Mouse (Mus musculus) stomach, postnatal 0 days (tissue): Measurements from ENCODE around the gene Prph. TPM values are rescaled to one million over a fixed set of nuclear protein-coding genes. Genes with fewer than 3 reads are reported as not detected.
"Not testable (repeated sequence)": the region's sequence is repeated elsewhere in the genome, so short reads cannot be mapped to it uniquely, and the experiment has no call there.

Experiments
- ATAC-seq: fragments of 200-750 bp; cut with Nextera tagmentation; 2 replicates; pipeline ENCODE4 v1.8.0; 2017; ENCODE audit not compliant: low FRiP score, low TSS enrichment
- DNase-seq: peaks from one replicate; pipeline ENCODE4 v3.0.0-alpha.2; 2016; ENCODE audit warnings: low spot score
- H3K27ac ChIP-seq: fragments of 300-500 bp; sonication (generic); replicated peaks from 2 replicates; pipeline ENCODE4 v1.5.1; 2014; ENCODE audit warnings: mild to moderate bottlenecking, control low read depth
- H3K27me3 ChIP-seq: fragments of 300-500 bp; sonication (generic); 2 replicates; pipeline ENCODE4 v1.6.1; 2014; ENCODE audit warnings: low read length; ENCODE audit not compliant: control insufficient read depth, insufficient read depth
- H3K36me3 ChIP-seq: fragments of 300-500 bp; sonication (generic); 2 replicates; pipeline ENCODE4 v1.6.1; 2014; ENCODE audit warnings: low read length, mixed read lengths; ENCODE audit not compliant: control insufficient read depth, insufficient read depth
- H3K4me1 ChIP-seq: fragments of 300-500 bp; sonication (generic); replicated peaks from 2 replicates; pipeline ENCODE4 v1.6.1; 2014; ENCODE audit warnings: antibody characterized with exemption; ENCODE audit not compliant: control insufficient read depth, insufficient read depth
- H3K4me2 ChIP-seq: fragments of 300-500 bp; sonication (generic); replicated peaks from 2 replicates; pipeline ENCODE4 v1.6.1; 2014; ENCODE audit warnings: low read depth, mild to moderate bottlenecking, control low read depth, moderate library complexity
- H3K4me3 ChIP-seq: fragments of 300-500 bp; sonication (generic); 2 replicates; pipeline ENCODE4 v1.5.1; 2014; ENCODE audit warnings: low read depth, low read length, control low read depth
- H3K9ac ChIP-seq: fragments of 300-500 bp; sonication (generic); 2 replicates; pipeline ENCODE4 v1.6.1; 2014; ENCODE audit warnings: mild to moderate bottlenecking, low read length, control low read depth, mixed read lengths
- H3K9me3 ChIP-seq: fragments of 300-500 bp; sonication (generic); 2 replicates; pipeline ENCODE4 v1.6.1; 2016; ENCODE audit warnings: low read length; ENCODE audit not compliant: control insufficient read depth
- CTCF ChIP-seq: IDR thresholded peaks from 2 replicates; pipeline ENCODE4 v1.5.1; 2016; ENCODE audit warnings: antibody characterized with exemption, low read depth, mild to moderate bottlenecking, moderate library complexity
- EP300 ChIP-seq: optimal IDR thresholded peaks from 2 replicates; pipeline ENCODE3; 2016; ENCODE audit warnings: antibody characterized with exemption
- WGBS: fragments of 180-500 bp; shearing (Covaris S2); extraction: QIAGEN DNeasy Blood & Tissue Kit; methylation state at CpG from one replicate; pipeline ENCODE4 v1.1.7; 2014; 5-methylcytosine and 5-hydroxymethylcytosine counted together
- polyA plus RNA-seq: library from polyadenylated mRNA; unstranded; fragments of >200 nt; fragmentation: Nextera tagmentation; extraction: Ambion mirVana; gene quantifications from 2 replicates; pipeline ENCODE4 v1.2.1, GENCODE M21; 2015

Prph gene
- polyA plus RNA-seq, 1 experiment from 2014 or later = 25.7 TPM

DNA sequence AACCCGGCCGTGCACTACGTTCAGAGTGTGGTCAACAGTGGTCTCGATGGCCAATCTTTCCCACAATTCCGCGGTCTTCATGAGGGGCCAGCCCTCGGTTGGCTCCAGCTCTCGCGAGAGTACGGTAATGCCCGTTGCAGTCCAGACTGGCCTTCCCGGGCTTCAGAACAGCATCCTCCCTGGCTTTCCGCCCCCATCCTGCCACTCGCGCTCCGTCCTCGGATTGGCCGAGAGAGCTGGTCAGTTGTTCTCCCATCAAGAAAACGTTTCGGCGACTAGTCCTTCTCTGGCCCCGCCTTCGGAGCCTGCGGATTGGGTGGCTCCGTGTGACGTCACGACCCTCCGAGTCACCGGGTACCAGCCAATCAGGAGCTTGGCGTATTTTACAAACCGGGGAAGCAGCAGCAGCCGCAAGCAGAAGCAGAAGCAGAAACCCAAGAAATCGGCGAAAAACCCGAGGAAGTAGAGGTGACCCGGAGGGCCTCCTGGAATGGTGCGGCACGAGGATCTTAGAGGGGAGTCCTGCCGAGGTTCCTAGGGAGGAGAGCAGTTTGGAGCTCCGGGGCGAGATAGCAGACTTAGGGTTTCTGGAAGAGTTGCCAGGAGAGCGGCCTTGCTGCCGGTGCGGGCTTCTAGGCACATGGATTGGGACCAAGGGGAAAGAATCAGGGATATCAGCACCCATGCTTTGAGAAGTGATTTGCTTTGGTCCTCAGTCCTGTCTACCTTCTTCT is 19.8 kb downstream of the Prph start:
- Histone ChIP-seq H3K4me1 (peaks cover 4% of the 10 kb centered on the region; the same call in 1 of the 2 replicates), H3K4me3 (peak overlapping the region; percentile 50), H3K9ac (peak overlapping the region; percentile 68), H3K9me3 (no peaks in the 10 kb centered on the region), H3K27ac (peak overlapping the region; percentile 95), H3K4me2 (peak overlapping the region; percentile 85), H3K27me3 (no peaks in the 10 kb centered on the region), H3K36me3 (no peaks in the 10 kb centered on the region)
- ATAC-seq (peak; percentile 97), DNase-seq (peak; percentile 97)
- TF ChIP-seq CTCF (no peak), EP300 (peak; percentile 96)
- WGBS = under 1% methylated on average over 44 of the region's 44 CpGs

DNA sequence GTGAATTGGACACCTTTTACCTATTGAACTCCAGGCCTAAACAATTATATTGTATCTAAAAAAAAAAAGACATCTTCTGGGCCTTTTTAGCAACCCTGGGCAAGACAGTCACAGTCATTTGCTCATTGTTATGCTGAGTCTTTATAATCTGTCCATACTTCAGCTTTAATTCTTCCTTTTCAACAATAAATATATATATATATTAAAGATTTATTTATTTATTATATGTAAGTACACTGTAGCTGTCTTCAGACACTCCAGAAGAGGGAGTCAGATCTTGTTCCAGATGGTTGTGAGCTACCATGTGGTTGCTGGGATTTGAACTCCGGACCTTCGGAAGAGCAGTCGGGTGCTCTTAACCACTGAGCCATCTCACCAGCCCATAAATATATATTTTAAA is 21.0 kb downstream of the Prph start:
- not testable (repeated sequence) for H3K4me2 ChIP-seq, H3K9ac ChIP-seq, H3K9me3 ChIP-seq, H3K36me3 ChIP-seq, DNase-seq, H3K27ac ChIP-seq, H3K27me3 ChIP-seq, H3K4me1 ChIP-seq, H3K4me3 ChIP-seq, ATAC-seq
- WGBS = 100% methylated on average over 3 of the region's 3 CpGs

DNA sequence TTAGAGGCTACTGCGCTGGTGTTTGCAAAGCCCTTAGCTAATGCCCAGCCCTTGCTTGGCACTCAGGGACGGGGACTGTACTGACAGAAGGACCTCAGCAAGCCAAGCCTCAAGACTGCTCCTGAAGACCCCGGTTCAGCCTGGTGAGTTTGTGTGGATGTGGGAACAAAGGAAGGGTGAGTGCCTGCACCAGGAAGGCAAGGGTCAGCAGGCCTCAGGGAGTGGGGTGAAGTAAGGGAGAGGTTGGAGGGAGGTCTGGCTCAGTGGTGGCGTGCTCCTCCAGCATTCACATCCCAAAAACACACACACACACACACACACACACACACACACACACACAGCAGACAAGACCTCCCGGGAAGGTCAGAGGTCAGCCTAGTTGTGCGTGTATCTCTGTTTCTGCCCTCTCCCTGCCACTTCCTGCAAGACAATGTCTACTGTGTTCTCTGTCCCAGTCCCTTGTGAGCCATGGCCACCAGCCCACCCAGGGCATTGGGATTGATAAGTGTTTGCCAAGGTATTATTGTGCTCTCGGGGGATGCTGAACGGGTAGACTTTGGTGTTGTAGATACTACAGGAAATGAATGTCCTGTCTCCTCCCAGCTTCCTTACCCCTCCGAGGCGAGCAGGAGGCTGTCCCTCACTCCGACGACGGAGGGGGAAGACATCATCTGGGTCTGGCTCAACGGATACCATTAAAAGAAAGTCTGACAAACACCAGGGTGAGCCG is 23.4 kb downstream of the Prph start:
- Histone ChIP-seq H3K9ac (no peak overlapping the region), H3K36me3 (no peaks in the 10 kb centered on the region; the same call in 1 of the 2 replicates), H3K4me3 (no peak overlapping the region), H3K4me1 (peaks cover 4% of the 10 kb centered on the region; the same call in 1 of the 2 replicates), H3K27ac (no peak overlapping the region), H3K4me2 (no peak overlapping the region), H3K27me3 (no peaks in the 10 kb centered on the region), H3K9me3 (no peaks in the 10 kb centered on the region)
- no peak for ATAC-seq
- no peak for TF ChIP-seq CTCF
- no peak for TF ChIP-seq EP300
- WGBS = 75% methylated on average over 15 of the region's 15 CpGs
- DNase-seq = no peak

DNA sequence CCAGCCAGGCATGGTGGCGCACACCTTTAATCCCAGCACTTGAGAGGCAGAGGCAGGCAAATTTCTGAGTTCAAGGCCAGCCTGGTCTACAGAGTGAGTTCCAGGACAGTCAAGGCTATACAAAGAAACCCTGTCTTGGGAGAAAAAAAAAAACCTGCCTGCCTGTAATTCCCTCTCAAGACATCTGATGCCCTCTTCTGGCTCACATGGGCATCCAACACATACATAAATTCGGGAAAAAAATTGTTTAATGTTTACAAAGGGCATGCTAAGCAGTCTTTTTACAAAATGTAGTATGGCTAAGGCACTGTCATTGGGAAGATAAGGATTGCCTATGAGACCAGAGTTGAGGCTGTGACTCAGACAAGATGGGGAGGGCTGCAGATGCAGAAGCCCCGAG is 24.8 kb downstream of the Prph start:
- DNase-seq (no peak), ATAC-seq (no peak)
- WGBS = 76% methylated on average over 3 of the region's 3 CpGs
- no peaks in the 10 kb centered on the region for H3K27me3 ChIP-seq
- no peaks in the 10 kb centered on the region for H3K4me1 ChIP-seq
- no peak overlapping the region for H3K4me2 ChIP-seq
- H3K4me3 ChIP-seq = no peak overlapping the region
- TF ChIP-seq EP300 (no peak), CTCF (peak; percentile 38; the same call in 1 of the 2 replicates)
- no peak overlapping the region for H3K27ac ChIP-seq
- H3K9me3 ChIP-seq = no peaks in the 10 kb centered on the region
- no peaks in the 10 kb centered on the region; the same call in 1 of the 2 replicates for H3K36me3 ChIP-seq
- no peak overlapping the region for H3K9ac ChIP-seq

DNA sequence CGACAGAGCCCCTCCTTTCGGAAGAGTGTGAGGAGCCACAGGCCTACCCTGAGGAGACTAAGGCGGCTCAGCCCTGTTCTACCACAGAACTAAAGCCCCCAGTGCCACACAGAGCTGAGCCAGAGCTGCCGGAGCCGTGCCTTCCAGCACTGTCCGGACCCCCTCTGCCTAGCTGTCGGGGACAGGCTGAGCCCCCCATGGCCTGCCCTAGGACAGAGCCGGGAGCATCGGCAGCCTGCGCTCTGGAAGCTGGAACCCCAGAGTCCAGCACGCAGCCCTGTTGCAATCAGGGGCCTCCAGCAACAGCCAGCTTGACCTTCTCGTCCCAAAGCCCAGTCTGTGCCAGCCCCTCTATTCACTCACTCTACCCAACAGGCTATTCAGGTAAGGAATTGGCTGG is 27.3 kb downstream of the Prph start:
- Histone ChIP-seq H3K27me3 (peaks cover 10% of the 10 kb centered on the region; the same call in 1 of the 2 replicates), H3K4me2 (no peak overlapping the region), H3K4me1 (no peaks in the 10 kb centered on the region), H3K9me3 (no peaks in the 10 kb centered on the region), H3K9ac (no peak overlapping the region), H3K4me3 (no peak overlapping the region), H3K36me3 (no peaks in the 10 kb centered on the region; the same call in 1 of the 2 replicates), H3K27ac (no peak overlapping the region)
- DNase-seq (no peak), ATAC-seq (no peak)
- WGBS = 94% methylated on average over 12 of the region's 12 CpGs
- TF ChIP-seq EP300 = no peak
- TF ChIP-seq CTCF = no peak

DNA sequence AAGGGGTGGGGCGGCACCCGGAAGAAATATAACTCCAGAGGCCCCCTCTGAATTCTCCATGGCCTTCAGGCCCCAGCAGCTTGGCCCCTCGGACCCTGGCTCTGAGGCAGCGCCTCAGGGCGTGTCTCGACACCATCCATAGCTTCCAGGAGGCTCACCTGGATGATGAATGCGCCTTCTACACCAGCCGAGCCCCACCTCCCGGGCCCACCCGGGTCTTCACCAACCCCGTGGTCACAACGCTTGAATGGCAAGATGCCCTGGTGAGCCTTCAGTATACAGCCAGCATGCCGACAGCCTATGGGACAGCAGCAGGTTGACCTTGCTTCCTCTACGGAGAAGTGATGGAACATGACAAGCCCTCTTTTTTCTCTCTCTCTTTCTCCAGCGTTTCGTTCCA is 27.9 kb downstream of the Prph start:
- ATAC-seq (no peak), DNase-seq (no peak)
- Histone ChIP-seq H3K4me1 (no peaks in the 10 kb centered on the region), H3K27ac (no peak overlapping the region), H3K27me3 (peaks cover 14% of the 10 kb centered on the region; the same call in 1 of the 2 replicates), H3K36me3 (no peaks in the 10 kb centered on the region; the same call in 1 of the 2 replicates), H3K9ac (no peak overlapping the region), H3K9me3 (no peaks in the 10 kb centered on the region), H3K4me2 (no peak overlapping the region), H3K4me3 (no peak overlapping the region)
- 89% methylated on average over 16 of the region's 16 CpGs for WGBS
- no peak for TF ChIP-seq CTCF
- no peak for TF ChIP-seq EP300
